Mouse (Mus musculus): ENCODE measurements around the gene 2410004B18Rik.

GRCm38 (mm10) chr3:145897749-145898148 lies 40.1 kb upstream of the 2410004B18Rik start:
- TF ChIP-seq POLR2A (IDR thresholded peaks at IDR 0.05; ENCODE audit: borderline replicate concordance, extremely low read depth, low read depth, low read length) (no peak), CTCF (IDR thresholded peaks at IDR 0.05; ENCODE audit: insufficient read depth, low read length) (no peak)

All from lung, adult 2 months (tissue).